Mouse (Mus musculus): ENCODE data around the gene Phb. TPM values are rescaled to one million over a fixed set of nuclear protein-coding genes. Genes with fewer than 3 reads are reported as not detected.

Phb gene
- polyA plus RNA-seq, 1 experiment = 49.5 TPM

DNA sequence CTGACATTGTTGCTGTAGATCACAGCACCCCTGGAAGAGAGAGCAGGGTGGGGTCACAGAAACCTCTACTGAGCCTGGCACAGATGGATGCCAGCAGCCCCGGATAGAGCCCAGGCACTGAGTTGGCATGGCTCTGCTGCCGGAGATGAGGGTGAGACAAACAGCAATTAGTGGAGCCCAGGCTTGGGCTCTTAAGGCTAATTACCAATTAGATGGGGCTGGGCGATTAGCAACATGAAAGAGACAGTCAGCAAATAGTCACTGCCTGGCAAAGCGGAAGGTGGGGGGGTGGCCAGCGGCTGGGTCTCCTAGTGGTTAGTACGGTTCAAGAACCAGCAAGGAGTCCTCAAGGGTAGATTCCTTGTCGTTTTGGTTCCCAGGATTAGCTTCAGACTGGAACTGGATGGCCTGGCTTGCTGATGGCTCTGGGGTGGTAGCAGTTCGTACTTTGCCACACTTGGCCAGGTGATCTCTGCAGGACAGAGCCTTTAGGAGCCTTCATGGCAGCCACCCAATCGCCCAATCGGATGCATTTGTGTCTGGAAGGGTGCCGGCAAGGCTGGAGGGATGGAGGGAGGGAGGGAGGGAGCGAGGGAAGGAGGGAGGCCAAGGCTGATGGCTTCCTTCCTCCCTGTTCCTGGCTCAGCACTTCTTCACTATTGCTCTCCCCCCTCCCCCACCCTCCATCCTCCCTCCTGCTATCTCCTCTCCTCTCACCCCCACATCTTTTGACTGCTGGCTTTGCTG lies 24.1 kb upstream of the Phb start:
- no peak for DNase-seq (ENCODE audit: low read depth in 1 of 2, low spot score in 2 of 2)
- no peak overlapping the region for H3K4me3 ChIP-seq (ENCODE audit: extremely low read depth, insufficient read depth, insufficient read length)
- H3K4me1 ChIP-seq (ENCODE audit: control insufficient read depth, insufficient read depth, insufficient read length) = no peaks in the 10 kb centered on the region; the same call in 1 of the 2 replicates
- TF ChIP-seq POLR2A (IDR thresholded peaks at IDR 0.05; ENCODE audit: low read depth, low read length) = no peak
- TF ChIP-seq CTCF (IDR thresholded peaks at IDR 0.05; ENCODE audit: extremely low read depth, insufficient read depth, insufficient read length, insufficient replicate concordance) = no peak
- whole genome bisulfite sequencing = 64% methylated on average over 12 of the region's 12 CpGs
- no peak overlapping the region for H3K27ac ChIP-seq (ENCODE audit: insufficient read depth, low read length)
- H3K36me3 ChIP-seq (ENCODE audit: control insufficient read depth, insufficient read depth, low read length) = no peaks in the 10 kb centered on the region
- peaks cover 4% of the 10 kb centered on the region for H3K27me3 ChIP-seq (ENCODE audit: control insufficient read depth, insufficient read depth, low read length)

DNA sequence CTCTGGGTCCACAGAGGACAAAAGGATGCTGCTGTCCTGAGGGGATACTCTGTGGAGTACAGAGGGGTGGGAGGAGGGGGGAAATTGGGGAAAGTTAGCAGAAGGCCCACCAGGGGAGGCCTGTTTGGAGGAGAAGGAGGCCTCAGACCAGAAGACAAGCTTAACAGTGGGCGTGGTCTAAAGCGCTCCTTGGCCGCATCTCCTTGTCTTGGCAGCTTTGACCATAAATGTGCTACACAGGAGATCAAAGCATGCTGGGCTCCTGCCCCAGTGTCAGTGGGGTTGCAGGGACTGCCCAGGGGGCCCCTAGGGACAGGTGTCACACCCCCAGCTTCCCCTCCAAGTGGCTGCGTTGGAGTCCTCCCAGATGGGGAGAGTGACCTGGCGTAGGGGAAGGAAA lies 22.9 kb upstream of the Phb start:
- 48% methylated on average over 5 of the region's 5 CpGs for WGBS

DNA sequence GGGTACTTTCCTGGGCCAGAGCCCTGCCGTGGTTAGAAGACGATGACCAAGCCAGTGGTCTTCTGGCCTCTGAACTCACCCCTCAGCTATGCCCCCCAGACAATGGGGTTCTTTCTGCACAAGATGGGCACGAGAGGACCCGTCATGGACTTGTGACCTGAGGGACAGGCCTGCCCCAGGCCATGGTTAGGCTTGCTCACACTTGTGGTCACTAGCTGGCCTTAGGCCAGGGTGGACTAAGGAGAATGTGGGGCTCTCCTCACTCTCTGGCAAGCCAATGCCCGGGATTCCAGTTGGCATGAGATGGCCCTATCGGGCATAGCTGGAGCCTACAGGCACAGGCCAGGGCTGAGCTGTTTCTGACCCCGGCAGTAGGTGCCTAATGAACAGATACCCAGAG lies 22.4 kb upstream of the Phb start:
- 82% methylated on average over 7 of the region's 7 CpGs for WGBS
- H3K4me1 ChIP-seq (ENCODE audit: control insufficient read depth, insufficient read depth, insufficient read length) = no peaks in the 10 kb centered on the region; the same call in 1 of the 2 replicates
- no peak for DNase-seq (ENCODE audit: low read depth in 1 of 2, low spot score in 2 of 2)
- H3K4me3 ChIP-seq (ENCODE audit: extremely low read depth, insufficient read depth, insufficient read length) = no peak overlapping the region
- TF ChIP-seq CTCF (IDR thresholded peaks at IDR 0.05; ENCODE audit: extremely low read depth, insufficient read depth, insufficient read length, insufficient replicate concordance) (no peak), POLR2A (IDR thresholded peaks at IDR 0.05; ENCODE audit: low read depth, low read length) (no peak)
- H3K36me3 ChIP-seq (ENCODE audit: control insufficient read depth, insufficient read depth, low read length) = no peaks in the 10 kb centered on the region
- H3K27ac ChIP-seq (ENCODE audit: insufficient read depth, low read length) = no peak overlapping the region
- peaks cover 4% of the 10 kb centered on the region for H3K27me3 ChIP-seq (ENCODE audit: control insufficient read depth, insufficient read depth, low read length)

More for the DNA sequence above, 22.9 kb upstream of the Phb start:
- Histone ChIP-seq H3K36me3 (ENCODE audit: control insufficient read depth, insufficient read depth, low read length) (no peaks in the 10 kb centered on the region), H3K27me3 (ENCODE audit: control insufficient read depth, insufficient read depth, low read length) (peaks cover 4% of the 10 kb centered on the region), H3K4me3 (ENCODE audit: extremely low read depth, insufficient read depth, insufficient read length) (no peak overlapping the region), H3K27ac (ENCODE audit: insufficient read depth, low read length) (no peak overlapping the region), H3K4me1 (ENCODE audit: control insufficient read depth, insufficient read depth, insufficient read length) (no peaks in the 10 kb centered on the region; the same call in 1 of the 2 replicates)
- TF ChIP-seq POLR2A (IDR thresholded peaks at IDR 0.05; ENCODE audit: low read depth, low read length) (no peak), CTCF (IDR thresholded peaks at IDR 0.05; ENCODE audit: extremely low read depth, insufficient read depth, insufficient read length, insufficient replicate concordance) (no peak)
- DNase-seq (ENCODE audit: low read depth in 1 of 2, low spot score in 2 of 2) = no peak

DNA sequence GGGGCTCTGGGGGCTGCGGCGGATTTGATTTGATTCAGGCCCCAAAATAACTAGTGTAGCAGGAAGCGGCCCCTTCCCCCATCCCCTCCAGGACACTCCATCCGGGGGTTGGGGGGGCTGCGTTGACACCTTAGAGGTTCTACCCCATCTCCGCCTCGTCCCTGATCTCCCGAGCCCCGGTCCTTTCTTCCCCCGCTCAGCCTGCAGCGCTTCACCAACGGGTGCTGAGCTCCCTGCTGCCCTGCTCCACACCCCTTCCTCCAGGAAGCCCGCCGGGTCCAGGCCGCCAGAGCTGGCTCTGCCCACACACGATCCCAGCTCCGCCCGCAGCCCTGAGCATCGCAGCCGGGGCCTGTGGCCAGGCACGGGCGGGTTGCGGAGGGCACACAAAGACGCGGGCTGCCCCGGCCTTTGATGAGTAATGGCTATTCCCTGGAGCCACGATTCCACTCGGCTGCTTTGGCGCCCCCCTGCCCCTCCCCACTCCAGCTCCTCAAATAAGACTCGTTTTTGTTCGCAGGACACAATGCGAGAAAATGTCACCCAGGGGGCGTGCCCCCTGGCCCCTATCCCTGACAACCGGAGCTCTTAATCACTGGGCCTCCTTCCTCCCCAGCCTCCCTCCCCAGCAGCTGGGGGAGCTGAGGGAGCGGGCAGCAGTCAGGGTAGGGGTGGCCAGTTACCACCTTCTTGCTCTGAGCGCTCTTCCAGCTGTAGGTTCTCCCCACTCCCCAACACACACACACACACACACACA lies 21.2 kb upstream of the Phb start:
- H3K4me3 ChIP-seq (ENCODE audit: extremely low read depth, insufficient read depth, insufficient read length) = no peak overlapping the region
- H3K27me3 ChIP-seq (ENCODE audit: control insufficient read depth, insufficient read depth, low read length) = peaks cover 4% of the 10 kb centered on the region
- WGBS = 9% methylated on average over 36 of the region's 36 CpGs

DNA sequence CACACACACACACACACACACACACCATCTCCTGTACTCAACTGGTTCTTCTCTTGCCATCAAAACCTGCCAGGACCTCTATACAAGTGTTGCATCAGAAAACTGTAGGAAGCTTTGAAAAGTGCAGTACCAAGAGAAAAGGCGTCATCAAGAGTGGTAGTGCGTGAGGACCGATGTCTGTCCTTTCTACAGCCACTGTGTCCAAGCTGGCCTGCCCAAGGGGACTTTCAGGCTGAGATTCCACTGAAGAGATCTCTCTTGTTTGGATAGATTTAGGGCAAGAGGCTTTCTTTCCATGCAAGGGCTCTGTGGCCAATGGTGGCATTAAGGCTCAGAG lies 20.6 kb upstream of the Phb start:
- no peaks in the 10 kb centered on the region for H3K36me3 ChIP-seq (ENCODE audit: control insufficient read depth, insufficient read depth, low read length)
- H3K4me1 ChIP-seq (ENCODE audit: control insufficient read depth, insufficient read depth, insufficient read length) = no peaks in the 10 kb centered on the region; the same call in 1 of the 2 replicates
- no peak overlapping the region for H3K4me3 ChIP-seq (ENCODE audit: extremely low read depth, insufficient read depth, insufficient read length)
- whole genome bisulfite sequencing = 79% methylated on average over 3 of the region's 3 CpGs
- TF ChIP-seq CTCF (IDR thresholded peaks at IDR 0.05; ENCODE audit: extremely low read depth, insufficient read depth, insufficient read length, insufficient replicate concordance) (no peak), POLR2A (IDR thresholded peaks at IDR 0.05; ENCODE audit: low read depth, low read length) (no peak)
- no peak for DNase-seq (ENCODE audit: low read depth in 1 of 2, low spot score in 2 of 2)
- H3K27me3 ChIP-seq (ENCODE audit: control insufficient read depth, insufficient read depth, low read length) = peaks cover 4% of the 10 kb centered on the region
- no peak overlapping the region for H3K27ac ChIP-seq (ENCODE audit: insufficient read depth, low read length)

More for the DNA sequence above, 21.2 kb upstream of the Phb start:
- Histone ChIP-seq H3K4me1 (ENCODE audit: control insufficient read depth, insufficient read depth, insufficient read length) (no peaks in the 10 kb centered on the region; the same call in 1 of the 2 replicates), H3K36me3 (ENCODE audit: control insufficient read depth, insufficient read depth, low read length) (no peaks in the 10 kb centered on the region), H3K27ac (ENCODE audit: insufficient read depth, low read length) (no peak overlapping the region)
- TF ChIP-seq CTCF (IDR thresholded peaks at IDR 0.05; ENCODE audit: extremely low read depth, insufficient read depth, insufficient read length, insufficient replicate concordance) (no peak), POLR2A (IDR thresholded peaks at IDR 0.05; ENCODE audit: low read depth, low read length) (no peak)
- no peak for DNase-seq (ENCODE audit: low read depth in 1 of 2, low spot score in 2 of 2)

DNA sequence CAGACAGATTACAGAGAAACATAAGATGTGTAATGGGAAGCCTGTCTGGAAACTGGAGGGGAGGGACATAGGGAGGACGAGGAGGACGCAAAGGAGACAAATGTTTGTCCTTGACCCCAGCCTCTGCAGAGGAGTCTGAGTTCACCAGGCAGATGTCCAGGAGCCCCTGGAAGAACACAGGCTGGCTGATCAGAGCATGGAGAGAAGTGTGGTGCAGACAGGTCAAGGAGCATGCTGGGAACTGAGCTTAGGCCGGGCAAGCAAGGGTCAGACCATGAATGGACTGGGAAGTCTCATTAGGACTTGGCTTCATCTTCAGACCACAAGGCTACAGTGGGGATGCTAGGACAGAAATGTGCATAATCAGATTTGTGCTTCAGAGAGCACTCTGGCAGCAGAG lies 19.0 kb upstream of the Phb start:
- H3K4me3 ChIP-seq (ENCODE audit: extremely low read depth, insufficient read depth, insufficient read length) = no peak overlapping the region
- H3K27me3 ChIP-seq (ENCODE audit: control insufficient read depth, insufficient read depth, low read length) = peaks cover 4% of the 10 kb centered on the region
- no peak for DNase-seq (ENCODE audit: low read depth in 1 of 2, low spot score in 2 of 2)
- no peaks in the 10 kb centered on the region; the same call in 1 of the 2 replicates for H3K4me1 ChIP-seq (ENCODE audit: control insufficient read depth, insufficient read depth, insufficient read length)
- whole genome bisulfite sequencing = 80% methylated on average over 3 of the region's 3 CpGs
- H3K36me3 ChIP-seq (ENCODE audit: control insufficient read depth, insufficient read depth, low read length) = no peaks in the 10 kb centered on the region
- no peak for TF ChIP-seq POLR2A (IDR thresholded peaks at IDR 0.05; ENCODE audit: low read depth, low read length)
- no peak for TF ChIP-seq CTCF (IDR thresholded peaks at IDR 0.05; ENCODE audit: extremely low read depth, insufficient read depth, insufficient read length, insufficient replicate concordance)
- no peak overlapping the region for H3K27ac ChIP-seq (ENCODE audit: insufficient read depth, low read length)
